Mouse (Mus musculus): ENCODE data around the gene Cdh6. TPM values are rescaled to one million over a fixed set of nuclear protein-coding genes. Genes with fewer than 3 reads are reported as not detected.
A peak's percentile ranks its signal among the peaks of the same experiment; 100 is the strongest.

Cdh6 gene
- polyA plus RNA-seq, 1 experiment from 2014 or later, result 26.6 TPM

GRCm38 (mm10) chr15:13171486-13172364 is 1.8 kb downstream of the Cdh6 start:
- peak overlapping the region; percentile 67 for H3K4me3 ChIP-seq (ENCODE audit: low read length)
- H3K4me1 ChIP-seq (ENCODE audit: control insufficient read depth, insufficient read depth, low read length), result no peaks in the 10 kb centered on the region
- H3K27ac ChIP-seq (ENCODE audit: low read depth, low read length), result peak overlapping the region; percentile 6; the same call in 1 of the 2 replicates
- no peak for ATAC-seq (ENCODE audit: low FRiP score, low TSS enrichment)
- 5% methylated on average over 16 of the region's 16 CpGs for WGBS
- peak overlapping the region; percentile 66; the same call in 1 of the 2 replicates for H3K9ac ChIP-seq (ENCODE audit: low read depth, low read length)
- peak overlapping the region; percentile 81 for H3K4me2 ChIP-seq (replicated peaks; ENCODE audit: low read depth, low read length)
- H3K36me3 ChIP-seq (ENCODE audit: control insufficient read depth, insufficient read depth, low read length), result no peaks in the 10 kb centered on the region
- no peaks in the 10 kb centered on the region for H3K9me3 ChIP-seq (ENCODE audit: control insufficient read depth, low read length)
- peaks cover 4% of the 10 kb centered on the region; the same call in 1 of the 2 replicates for H3K27me3 ChIP-seq (ENCODE audit: control insufficient read depth, insufficient read depth, low read length)

GRCm38 (mm10) chr15:13165094-13165885 is 8.2 kb downstream of the Cdh6 start:
- Histone ChIP-seq H3K36me3 (ENCODE audit: control insufficient read depth, insufficient read depth, low read length) (no peaks in the 10 kb centered on the region), H3K4me3 (ENCODE audit: low read length) (no peak overlapping the region), H3K9me3 (ENCODE audit: control insufficient read depth, low read length) (no peaks in the 10 kb centered on the region), H3K4me1 (ENCODE audit: control insufficient read depth, insufficient read depth, low read length) (no peaks in the 10 kb centered on the region), H3K27ac (ENCODE audit: low read depth, low read length) (no peak overlapping the region), H3K4me2 (replicated peaks; ENCODE audit: low read depth, low read length) (no peak overlapping the region), H3K9ac (ENCODE audit: low read depth, low read length) (no peak overlapping the region), H3K27me3 (ENCODE audit: control insufficient read depth, insufficient read depth, low read length) (no peaks in the 10 kb centered on the region)
- no peak for ATAC-seq (ENCODE audit: low FRiP score, low TSS enrichment)
- WGBS, result 91% methylated on average over 13 of the region's 13 CpGs

GRCm38 (mm10) chr15:13155820-13156219 is 17.7 kb downstream of the Cdh6 start:
- Histone ChIP-seq H3K36me3 (ENCODE audit: control insufficient read depth, insufficient read depth, low read length) (no peaks in the 10 kb centered on the region), H3K27me3 (ENCODE audit: control insufficient read depth, insufficient read depth, low read length) (no peaks in the 10 kb centered on the region), H3K4me1 (ENCODE audit: control insufficient read depth, insufficient read depth, low read length) (no peaks in the 10 kb centered on the region), H3K9ac (ENCODE audit: low read depth, low read length) (no peak overlapping the region), H3K4me3 (ENCODE audit: low read length) (no peak overlapping the region), H3K9me3 (ENCODE audit: control insufficient read depth, low read length) (no peaks in the 10 kb centered on the region), H3K4me2 (replicated peaks; ENCODE audit: low read depth, low read length) (no peak overlapping the region), H3K27ac (ENCODE audit: low read depth, low read length) (no peak overlapping the region)
- no peak for ATAC-seq (ENCODE audit: low FRiP score, low TSS enrichment)
- WGBS, result 94% methylated on average over 5 of the region's 5 CpGs

GRCm38 (mm10) chr15:13155418-13155817 is 18.1 kb downstream of the Cdh6 start:
- H3K4me3 ChIP-seq (ENCODE audit: low read length), result no peak overlapping the region
- H3K9me3 ChIP-seq (ENCODE audit: control insufficient read depth, low read length), result no peaks in the 10 kb centered on the region
- no peak overlapping the region for H3K4me2 ChIP-seq (replicated peaks; ENCODE audit: low read depth, low read length)
- H3K9ac ChIP-seq (ENCODE audit: low read depth, low read length), result no peak overlapping the region
- H3K27ac ChIP-seq (ENCODE audit: low read depth, low read length), result no peak overlapping the region
- 88% methylated on average over 6 of the region's 6 CpGs for WGBS
- no peaks in the 10 kb centered on the region for H3K4me1 ChIP-seq (ENCODE audit: control insufficient read depth, insufficient read depth, low read length)
- ATAC-seq (ENCODE audit: low FRiP score, low TSS enrichment), result no peak
- H3K36me3 ChIP-seq (ENCODE audit: control insufficient read depth, insufficient read depth, low read length), result no peaks in the 10 kb centered on the region
- no peaks in the 10 kb centered on the region for H3K27me3 ChIP-seq (ENCODE audit: control insufficient read depth, insufficient read depth, low read length)

GRCm38 (mm10) chr15:13141983-13142382 is 31.5 kb downstream of the Cdh6 start:
- ATAC-seq (ENCODE audit: low FRiP score, low TSS enrichment), result no peak
- Histone ChIP-seq H3K36me3 (ENCODE audit: control insufficient read depth, insufficient read depth, low read length) (no peaks in the 10 kb centered on the region), H3K4me1 (ENCODE audit: control insufficient read depth, insufficient read depth, low read length) (no peaks in the 10 kb centered on the region), H3K27me3 (ENCODE audit: control insufficient read depth, insufficient read depth, low read length) (no peaks in the 10 kb centered on the region), H3K27ac (ENCODE audit: low read depth, low read length) (no peak overlapping the region), H3K4me3 (ENCODE audit: low read length) (no peak overlapping the region), H3K9me3 (ENCODE audit: control insufficient read depth, low read length) (no peaks in the 10 kb centered on the region), H3K4me2 (replicated peaks; ENCODE audit: low read depth, low read length) (no peak overlapping the region), H3K9ac (ENCODE audit: low read depth, low read length) (no peak overlapping the region)
- WGBS, result 61% methylated on average over 4 of the region's 4 CpGs

- Histone ChIP-seq H3K4me1 (ENCODE audit: control insufficient read depth, insufficient read depth, low read length) (no peaks in the 10 kb centered on the region), H3K4me3 (ENCODE audit: low read length) (no peak overlapping the region), H3K4me2 (replicated peaks; ENCODE audit: low read depth, low read length) (no peak overlapping the region), H3K9me3 (ENCODE audit: control insufficient read depth, low read length) (no peaks in the 10 kb centered on the region), H3K9ac (ENCODE audit: low read depth, low read length) (no peak overlapping the region), H3K27ac (ENCODE audit: low read depth, low read length) (no peak overlapping the region), H3K36me3 (ENCODE audit: control insufficient read depth, insufficient read depth, low read length) (no peaks in the 10 kb centered on the region), H3K27me3 (ENCODE audit: control insufficient read depth, insufficient read depth, low read length) (no peaks in the 10 kb centered on the region)
- 89% methylated on average over 5 of the region's 5 CpGs for WGBS
- ATAC-seq (ENCODE audit: low FRiP score, low TSS enrichment), result no peak
Observed at GRCm38 (mm10) chr15:13139662-13140061, 33.8 kb downstream of the Cdh6 start.

GRCm38 (mm10) chr15:13137166-13137565 is 36.3 kb downstream of the Cdh6 start:
- ATAC-seq (ENCODE audit: low FRiP score, low TSS enrichment), result no peak
- H3K36me3 ChIP-seq (ENCODE audit: control insufficient read depth, insufficient read depth, low read length), result no peaks in the 10 kb centered on the region
- H3K27ac ChIP-seq (ENCODE audit: low read depth, low read length), result no peak overlapping the region

GRCm38 (mm10) chr15:13134086-13134485 is 39.4 kb downstream of the Cdh6 start:
- Histone ChIP-seq H3K36me3 (ENCODE audit: control insufficient read depth, insufficient read depth, low read length) (no peaks in the 10 kb centered on the region), H3K9me3 (ENCODE audit: control insufficient read depth, low read length) (no peaks in the 10 kb centered on the region), H3K9ac (ENCODE audit: low read depth, low read length) (no peak overlapping the region), H3K27me3 (ENCODE audit: control insufficient read depth, insufficient read depth, low read length) (no peaks in the 10 kb centered on the region), H3K27ac (ENCODE audit: low read depth, low read length) (no peak overlapping the region), H3K4me1 (ENCODE audit: control insufficient read depth, insufficient read depth, low read length) (no peaks in the 10 kb centered on the region), H3K4me3 (ENCODE audit: low read length) (no peak overlapping the region), H3K4me2 (replicated peaks; ENCODE audit: low read depth, low read length) (no peak overlapping the region)
- ATAC-seq (ENCODE audit: low FRiP score, low TSS enrichment), result 0 out of 2 replicates have a peak, but pooled peaks have one; percentile 32
- WGBS, result 73% methylated on average over 1 of the region's 1 CpGs

More at GRCm38 (mm10) chr15:13137166-13137565, 36.3 kb downstream of the Cdh6 start:
- Histone ChIP-seq H3K4me2 (replicated peaks; ENCODE audit: low read depth, low read length) (no peak overlapping the region), H3K4me1 (ENCODE audit: control insufficient read depth, insufficient read depth, low read length) (no peaks in the 10 kb centered on the region), H3K4me3 (ENCODE audit: low read length) (no peak overlapping the region), H3K27me3 (ENCODE audit: control insufficient read depth, insufficient read depth, low read length) (no peaks in the 10 kb centered on the region), H3K9ac (ENCODE audit: low read depth, low read length) (no peak overlapping the region), H3K9me3 (ENCODE audit: control insufficient read depth, low read length) (no peaks in the 10 kb centered on the region)
- 92% methylated on average over 6 of the region's 6 CpGs for WGBS

- Histone ChIP-seq H3K4me1 (ENCODE audit: control insufficient read depth, insufficient read depth, low read length) (no peaks in the 10 kb centered on the region), H3K27ac (ENCODE audit: low read depth, low read length) (no peak overlapping the region), H3K4me3 (ENCODE audit: low read length) (no peak overlapping the region), H3K36me3 (ENCODE audit: control insufficient read depth, insufficient read depth, low read length) (no peaks in the 10 kb centered on the region), H3K4me2 (replicated peaks; ENCODE audit: low read depth, low read length) (no peak overlapping the region), H3K27me3 (ENCODE audit: control insufficient read depth, insufficient read depth, low read length) (no peaks in the 10 kb centered on the region), H3K9me3 (ENCODE audit: control insufficient read depth, low read length) (no peaks in the 10 kb centered on the region), H3K9ac (ENCODE audit: low read depth, low read length) (no peak overlapping the region)
- WGBS, result 95% methylated on average over 8 of the region's 8 CpGs
- no peak for ATAC-seq (ENCODE audit: low FRiP score, low TSS enrichment)
Observed at GRCm38 (mm10) chr15:13133370-13133769, 40.1 kb downstream of the Cdh6 start.
